Mouse (Mus musculus): Measurements from ENCODE around the gene Ccr1.

- TF ChIP-seq ZC3H11A (IDR thresholded peaks at IDR 0.05; ENCODE audit: borderline replicate concordance, low read depth, low read length) (no peak), MAFK (IDR thresholded peaks at IDR 0.05; ENCODE audit: insufficient read depth, low read depth, low read length) (no peak), CHD2 (IDR thresholded peaks at IDR 0.05; ENCODE audit: low read depth, low read length) (no peak), ZNF384 (IDR thresholded peaks at IDR 0.05; ENCODE audit: low read depth, low read length) (no peak), HCFC1 (IDR thresholded peaks at IDR 0.05; ENCODE audit: borderline replicate concordance, insufficient read depth, low read length) (no peak)
Measured at GRCm38 (mm10) chr9:123981909-123982308, 13.4 kb upstream of the Ccr1 start.
